Mouse (Mus musculus): ENCODE measurements around the gene Kif5c.

DNA sequence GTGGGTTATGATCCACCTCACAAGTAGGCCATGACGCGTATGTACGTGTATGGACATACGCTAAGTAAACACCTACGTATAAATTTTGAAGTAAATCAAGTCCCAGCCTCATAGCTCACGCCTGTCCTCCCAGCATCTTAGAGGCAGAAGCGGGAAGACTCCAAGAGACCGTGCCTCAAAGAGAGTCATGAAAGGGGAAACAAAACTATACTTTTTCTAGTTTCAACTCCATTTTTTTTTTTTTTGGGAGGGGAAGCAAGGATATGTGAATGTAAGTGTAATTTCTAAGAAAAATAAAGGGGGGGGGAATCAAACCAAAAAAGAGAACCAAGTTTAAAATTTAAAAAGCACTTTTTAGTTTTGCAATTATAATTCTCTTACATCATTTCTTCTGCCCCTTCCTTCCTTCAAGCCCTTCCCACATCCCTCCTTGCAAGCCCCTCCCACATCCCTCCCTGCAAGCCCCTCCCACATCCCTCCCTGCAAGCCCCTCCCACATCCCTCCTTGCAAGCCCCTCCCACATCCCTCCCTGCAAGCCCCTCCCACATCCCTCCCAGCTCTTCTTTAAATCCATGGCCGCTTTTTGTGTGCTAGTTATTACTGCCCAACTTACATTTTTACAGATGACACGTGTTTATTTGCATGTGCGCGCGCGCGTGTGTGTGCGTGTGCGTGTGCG is 98.5 kb downstream of the Kif5c start:
- TF ChIP-seq TAL1 (IDR thresholded peaks at IDR 0.05; ENCODE audit: low read length): no peak
- TF ChIP-seq GATA1 (IDR thresholded peaks at IDR 0.05; ENCODE audit: low read length): no peak

Measured in erythroblast, embryonic 14.5 days (primary cell).